Mouse (Mus musculus) forebrain, embryonic 11.5 days (tissue): ENCODE measurements around the gene Pole. TPM values are rescaled to one million over a fixed set of nuclear protein-coding genes. Genes with fewer than 3 reads are reported as not detected.

Experiments used
- ATAC-seq: fragments of 200-750 bp; cut with Nextera tagmentation; replicated peaks from 2 replicates; pipeline ENCODE4 v1.8.0; 2017; ENCODE audit warnings: moderate TSS enrichment; ENCODE audit not compliant: low FRiP score
- DNase-seq: peaks from one replicate; pipeline ENCODE4 v3.0.0-alpha.2; 2017; ENCODE audit warnings: low spot score
- H3K27ac ChIP-seq: fragments of 300-500 bp; sonication (generic); 2 replicates; pipeline ENCODE4 v1.5.1; 2014; ENCODE audit warnings: low read depth, low read length
- H3K27me3 ChIP-seq: fragments of 300-500 bp; sonication (generic); 2 replicates; pipeline ENCODE4 v1.6.1; 2014; ENCODE audit warnings: mild to moderate bottlenecking, low read length, mixed read lengths; ENCODE audit not compliant: control insufficient read depth, insufficient read depth
- H3K36me3 ChIP-seq: fragments of 300-500 bp; sonication (generic); 2 replicates; pipeline ENCODE4 v1.6.1; 2014; ENCODE audit warnings: mild to moderate bottlenecking, low read length, moderate library complexity, mixed read lengths; ENCODE audit not compliant: control insufficient read depth, insufficient read depth
- H3K4me1 ChIP-seq: fragments of 300-500 bp; sonication (generic); replicated peaks from 2 replicates; pipeline ENCODE4 v1.6.1; 2014; ENCODE audit warnings: low read length, mixed read lengths; ENCODE audit not compliant: control insufficient read depth, insufficient read depth
- H3K4me2 ChIP-seq: fragments of 300-500 bp; sonication (generic); 2 replicates; pipeline ENCODE4 v1.6.1; 2014; ENCODE audit warnings: low read depth, mild to moderate bottlenecking, low read length, moderate library complexity, mixed read lengths; ENCODE audit not compliant: severe bottlenecking
- H3K4me3 ChIP-seq: fragments of 300-500 bp; sonication (generic); 2 replicates; pipeline ENCODE4 v1.5.1; 2014; ENCODE audit warnings: low read depth, low read length
- H3K9ac ChIP-seq: fragments of 300-500 bp; sonication (generic); 2 replicates; pipeline ENCODE4 v1.6.1; 2014; ENCODE audit warnings: low read length
- H3K9me3 ChIP-seq: fragments of 300-500 bp; sonication (generic); 2 replicates; pipeline ENCODE4 v1.6.1; 2016; ENCODE audit warnings: low read length, mixed read lengths; ENCODE audit not compliant: control insufficient read depth
- WGBS: fragments of 180-500 bp; shearing (Covaris S2); extraction: QIAGEN DNeasy Blood & Tissue Kit; methylation state at CpG from one replicate; pipeline ENCODE4 v1.1.7; 2014; 5-methylcytosine and 5-hydroxymethylcytosine counted together
- polyA plus RNA-seq: library from polyadenylated mRNA; unstranded; fragments of >200 nt; fragmentation: Nextera tagmentation; extraction: Ambion mirVana; gene quantifications from 2 replicates; pipeline ENCODE4 v1.2.1, GENCODE M21; 2014

Gene Pole
- polyA plus RNA-seq, 1 experiment from 2014 or later: 50.7 TPM

DNA sequence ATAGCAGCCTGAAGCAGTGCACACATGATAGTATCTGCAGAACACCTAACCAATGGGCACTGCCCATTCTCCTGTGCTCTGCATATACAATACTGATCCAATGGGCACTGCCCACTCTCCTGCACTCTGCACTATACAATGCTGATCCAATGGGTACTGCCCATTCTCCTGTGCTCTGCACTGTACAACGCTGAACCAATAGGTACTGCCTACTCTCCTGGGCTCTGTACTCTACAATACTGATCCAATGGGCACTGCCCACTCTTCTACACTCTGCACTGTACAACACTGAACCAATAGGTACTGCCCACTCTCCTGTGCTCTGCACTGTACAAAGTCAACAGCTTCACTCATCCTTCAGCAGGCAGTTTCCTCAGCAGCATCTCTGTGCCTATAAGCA is 9.2 kb upstream of the Pole start:
- no peak overlapping the region for H3K27ac ChIP-seq
- no peak overlapping the region for H3K4me2 ChIP-seq
- H3K27me3 ChIP-seq: no peaks in the 10 kb centered on the region
- no peaks in the 10 kb centered on the region for H3K4me1 ChIP-seq
- 79% methylated on average over 1 of the region's 1 CpGs for WGBS
- H3K9me3 ChIP-seq: no peaks in the 10 kb centered on the region
- no peak overlapping the region for H3K4me3 ChIP-seq
- no peak overlapping the region for H3K9ac ChIP-seq
- ATAC-seq (no peak), DNase-seq (no peak)
- no peaks in the 10 kb centered on the region for H3K36me3 ChIP-seq

DNA sequence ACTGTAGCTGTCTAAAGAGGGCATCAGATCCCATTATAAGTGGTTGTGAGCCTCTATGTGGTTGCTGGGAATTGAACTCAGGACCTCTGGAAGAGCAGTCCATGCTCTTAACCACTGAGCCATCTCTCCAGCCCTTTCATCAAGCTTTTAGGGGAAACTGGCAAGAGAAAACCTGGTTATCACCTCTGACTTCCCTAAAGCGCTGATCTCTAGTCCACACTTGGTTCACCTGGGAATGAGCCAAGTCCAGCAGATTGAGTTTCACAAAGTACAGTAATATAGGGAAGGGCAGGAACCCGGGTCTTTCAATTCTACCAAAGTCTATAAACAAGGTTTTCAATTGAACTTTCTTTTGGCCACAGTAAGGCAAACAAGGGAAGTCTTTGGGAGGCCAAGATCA is 4.1 kb upstream of the Pole start:
- Histone ChIP-seq H3K27me3 (peaks cover 9% of the 10 kb centered on the region), H3K9me3 (no peaks in the 10 kb centered on the region), H3K4me2 (no peak overlapping the region), H3K9ac (no peak overlapping the region), H3K4me1 (peaks cover 6% of the 10 kb centered on the region; the same call in 1 of the 2 replicates), H3K4me3 (no peak overlapping the region), H3K36me3 (no peaks in the 10 kb centered on the region), H3K27ac (no peak overlapping the region)
- 87% methylated on average over 2 of the region's 2 CpGs for WGBS
- ATAC-seq (no peak), DNase-seq (no peak)

DNA sequence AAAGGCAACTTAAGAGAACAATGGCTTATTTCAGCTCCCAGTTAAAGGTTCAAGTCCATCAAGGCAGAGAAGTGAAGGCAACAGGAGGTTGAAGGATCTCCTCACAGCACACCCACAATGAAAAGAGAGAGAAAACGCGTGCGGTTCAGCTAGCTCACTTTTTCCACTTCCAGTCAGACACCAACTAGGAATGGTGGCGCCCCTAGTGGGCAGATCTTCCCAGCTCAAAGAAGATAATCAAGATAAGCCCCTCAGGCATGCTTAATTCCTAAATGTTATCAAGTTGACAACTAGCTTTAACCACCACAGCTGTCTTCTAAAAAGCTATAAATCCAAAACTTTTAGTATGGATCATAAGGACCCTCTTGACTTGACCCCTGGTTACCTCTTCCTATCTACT is 1.6 kb upstream of the Pole start:
- no peak overlapping the region for H3K27ac ChIP-seq
- no peaks in the 10 kb centered on the region for H3K36me3 ChIP-seq
- H3K27me3 ChIP-seq: peaks cover 9% of the 10 kb centered on the region
- peaks cover 9% of the 10 kb centered on the region; the same call in 1 of the 2 replicates for H3K4me1 ChIP-seq
- DNase-seq (peak; percentile 78), ATAC-seq (no peak)
- H3K9ac ChIP-seq: no peak overlapping the region
- 11% methylated on average over 4 of the region's 4 CpGs for WGBS
- peak overlapping the region; percentile 92; the same call in 1 of the 2 replicates for H3K4me2 ChIP-seq
- H3K4me3 ChIP-seq: no peak overlapping the region
- no peaks in the 10 kb centered on the region for H3K9me3 ChIP-seq

DNA sequence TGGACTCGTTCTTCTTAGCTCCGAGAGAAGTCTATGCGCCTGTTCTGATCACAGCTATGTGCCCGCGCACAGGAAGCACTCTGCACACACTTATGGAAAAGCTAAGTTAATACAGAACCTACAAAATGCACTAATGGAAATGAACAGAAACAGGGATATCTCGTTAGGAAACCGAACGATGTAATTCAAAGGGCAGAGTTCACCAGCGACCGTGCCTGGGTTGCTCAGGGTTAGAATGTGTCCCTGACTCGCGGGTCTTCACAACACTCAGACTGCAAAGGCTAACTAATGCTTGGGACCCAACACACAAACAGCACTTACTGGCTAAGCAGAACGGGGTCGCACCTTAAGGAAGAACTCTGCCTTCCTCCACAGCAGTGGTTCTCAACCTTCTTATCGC is 950 bp upstream of the Pole start:
- Histone ChIP-seq H3K36me3 (no peaks in the 10 kb centered on the region), H3K9ac (peak overlapping the region; percentile 57; the same call in 1 of the 2 replicates), H3K27ac (no peak overlapping the region), H3K4me2 (peak overlapping the region; percentile 92), H3K4me3 (peak overlapping the region; percentile 62), H3K27me3 (peaks cover 9% of the 10 kb centered on the region), H3K9me3 (no peaks in the 10 kb centered on the region), H3K4me1 (peaks cover 9% of the 10 kb centered on the region; the same call in 1 of the 2 replicates)
- ATAC-seq: no peak
- 8% methylated on average over 15 of the region's 15 CpGs for WGBS
- no peak for DNase-seq

DNA sequence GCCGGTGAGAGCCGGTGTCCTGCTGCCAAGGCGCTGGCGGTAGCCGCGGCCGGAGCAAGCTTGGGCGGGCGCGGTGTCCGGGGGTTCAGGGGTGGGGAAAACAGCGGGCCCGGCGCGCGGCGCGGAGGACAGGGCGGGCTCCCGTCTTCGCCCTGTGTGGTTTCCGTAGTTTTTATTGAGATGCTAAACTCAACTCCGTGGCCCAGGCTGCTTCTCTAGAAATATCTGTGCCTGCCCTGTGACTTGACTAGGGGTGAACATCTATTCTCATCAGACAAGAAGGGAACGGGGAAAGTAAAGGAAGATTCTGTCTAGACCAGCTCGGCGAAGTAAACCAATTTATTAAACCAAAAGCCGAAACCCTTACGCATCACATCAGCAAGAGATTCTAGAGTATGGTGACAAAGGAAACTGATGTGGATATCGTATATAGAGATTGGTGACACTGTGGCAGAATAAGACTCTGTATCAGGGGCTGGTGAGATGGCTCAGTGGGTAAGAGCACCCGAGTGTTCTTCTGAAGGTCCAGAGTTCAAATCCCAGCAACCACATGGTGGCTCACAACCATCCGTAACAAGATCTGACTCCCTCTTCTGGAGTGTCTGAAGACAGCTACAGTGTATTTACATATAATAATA is 459 bp downstream of the Pole start:
- peak overlapping the region; percentile 92 for H3K4me2 ChIP-seq
- H3K4me1 ChIP-seq: peaks cover 9% of the 10 kb centered on the region; the same call in 1 of the 2 replicates
- H3K9me3 ChIP-seq: no peaks in the 10 kb centered on the region
- peak; percentile 78; the same call in 1 of the 2 replicates for ATAC-seq
- no peaks in the 10 kb centered on the region; the same call in 1 of the 2 replicates for H3K36me3 ChIP-seq
- peak overlapping the region; percentile 27; the same call in 1 of the 2 replicates for H3K27ac ChIP-seq
- peak overlapping the region; percentile 62 for H3K4me3 ChIP-seq
- peak overlapping the region; percentile 82 for H3K9ac ChIP-seq
- H3K27me3 ChIP-seq: peaks cover 9% of the 10 kb centered on the region
- 3% methylated on average over 30 of the region's 31 CpGs for WGBS
- no peak for DNase-seq

DNA sequence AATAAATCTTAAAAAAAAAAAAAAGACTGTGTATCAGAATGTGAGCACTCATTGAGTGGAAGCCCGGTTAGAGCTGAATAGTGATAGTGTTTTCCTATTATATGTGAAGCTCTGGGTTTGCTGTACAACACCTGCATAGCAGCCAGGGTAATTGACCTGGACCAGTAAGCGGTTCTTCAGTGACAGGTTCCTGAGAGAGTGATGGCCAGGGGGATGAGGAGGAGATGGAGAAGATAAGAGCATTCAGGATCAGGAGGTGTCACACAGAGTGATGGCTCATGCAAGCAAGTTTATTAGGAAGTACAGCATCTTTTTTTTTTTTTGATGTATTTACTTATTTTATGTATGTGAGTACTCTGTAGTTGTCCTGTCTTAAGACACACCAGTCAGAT is 974 bp downstream of the Pole start:
- Histone ChIP-seq H3K36me3 (no peaks in the 10 kb centered on the region; the same call in 1 of the 2 replicates), H3K4me1 (peaks cover 9% of the 10 kb centered on the region; the same call in 1 of the 2 replicates), H3K9me3 (no peaks in the 10 kb centered on the region), H3K4me3 (peak overlapping the region; percentile 62), H3K4me2 (peak overlapping the region; percentile 92), H3K9ac (peak overlapping the region; percentile 82), H3K27ac (no peak overlapping the region), H3K27me3 (peaks cover 9% of the 10 kb centered on the region)
- DNase-seq: no peak
- no peak for ATAC-seq
- 76% methylated on average over 2 of the region's 2 CpGs for WGBS

DNA sequence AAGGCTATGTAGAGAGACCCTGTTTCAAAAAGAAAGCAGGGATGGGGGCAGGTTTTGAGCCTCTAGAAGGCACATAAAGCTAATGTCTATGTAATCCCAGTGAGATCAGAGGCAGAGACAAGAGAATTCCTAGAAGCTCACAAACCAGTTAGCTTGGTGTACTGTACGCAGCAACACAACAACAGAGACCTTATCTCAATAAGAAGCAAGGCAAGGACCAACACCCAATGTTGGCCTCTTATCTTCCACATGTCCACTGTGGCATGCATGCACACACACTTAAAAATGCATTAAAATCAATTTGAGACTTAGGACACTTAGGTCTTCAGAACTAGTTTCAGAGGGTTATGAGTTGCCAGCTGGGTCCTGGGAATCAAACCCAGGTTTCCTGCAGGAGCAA is 5.5 kb downstream of the Pole start:
- DNase-seq: no peak
- no peak overlapping the region for H3K4me2 ChIP-seq
- WGBS: 92% methylated on average over 1 of the region's 1 CpGs
- no peak overlapping the region for H3K9ac ChIP-seq
- no peak overlapping the region for H3K4me3 ChIP-seq
- no peak overlapping the region for H3K27ac ChIP-seq
- H3K9me3 ChIP-seq: no peaks in the 10 kb centered on the region
- H3K36me3 ChIP-seq: peaks cover 13% of the 10 kb centered on the region; the same call in 1 of the 2 replicates
- no peaks in the 10 kb centered on the region for H3K27me3 ChIP-seq
- peaks cover 4% of the 10 kb centered on the region; the same call in 1 of the 2 replicates for H3K4me1 ChIP-seq
- ATAC-seq: no peak

DNA sequence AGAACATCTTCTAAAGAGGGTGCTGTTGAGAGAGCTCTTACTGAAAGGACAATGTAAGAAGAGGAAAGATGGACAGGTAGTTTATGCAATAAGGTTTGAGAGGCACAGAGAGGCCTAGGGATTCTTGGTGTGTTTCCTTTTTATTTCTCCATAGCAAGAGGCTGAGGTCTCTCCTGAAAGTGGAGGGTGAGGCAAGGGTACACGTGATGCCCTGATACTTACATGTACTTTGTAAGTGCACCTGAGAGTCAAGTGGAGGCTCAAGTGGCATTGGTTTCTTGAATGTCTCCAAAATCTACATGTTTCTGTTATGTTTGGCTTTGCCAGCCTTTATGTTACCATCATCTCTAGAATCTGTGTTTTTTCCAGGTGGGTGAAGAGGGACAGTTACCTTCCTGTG is 10.5 kb downstream of the Pole start:
- H3K4me2 ChIP-seq: no peak overlapping the region
- no peak overlapping the region for H3K9ac ChIP-seq
- 95% methylated on average over 1 of the region's 1 CpGs for WGBS
- no peaks in the 10 kb centered on the region for H3K27me3 ChIP-seq
- no peaks in the 10 kb centered on the region for H3K4me1 ChIP-seq
- H3K4me3 ChIP-seq: no peak overlapping the region
- peaks cover 25% of the 10 kb centered on the region; the same call in 1 of the 2 replicates for H3K36me3 ChIP-seq
- ATAC-seq (no peak), DNase-seq (no peak)
- no peak overlapping the region for H3K27ac ChIP-seq
- H3K9me3 ChIP-seq: no peaks in the 10 kb centered on the region

DNA sequence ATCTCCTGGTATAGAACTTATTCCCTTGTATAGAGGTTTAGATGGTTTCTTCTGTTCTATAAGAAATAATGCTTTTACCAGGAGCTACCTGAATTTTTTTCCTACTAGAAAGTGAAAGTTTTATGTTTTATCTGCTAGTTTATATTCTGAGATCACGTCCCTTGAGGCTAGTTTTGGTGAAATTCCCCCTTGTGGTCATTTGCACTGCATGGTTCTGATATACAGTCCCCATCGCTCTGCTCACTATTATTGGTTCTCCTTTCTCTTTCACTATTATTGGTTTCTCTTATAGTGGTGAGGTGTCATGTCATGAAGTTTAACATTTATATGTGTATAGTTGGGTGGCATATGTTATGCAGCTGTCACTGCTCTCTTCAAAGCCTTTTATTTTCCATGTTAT is 14.5 kb downstream of the Pole start:
- no peak for ATAC-seq
- H3K4me3 ChIP-seq: no peak overlapping the region
- H3K27ac ChIP-seq: no peak overlapping the region
- WGBS: 91% methylated on average over 2 of the region's 2 CpGs
- no peaks in the 10 kb centered on the region for H3K27me3 ChIP-seq
- H3K9me3 ChIP-seq: no peaks in the 10 kb centered on the region
- no peaks in the 10 kb centered on the region for H3K4me1 ChIP-seq
- no peak overlapping the region for H3K4me2 ChIP-seq
- no peak overlapping the region for H3K9ac ChIP-seq
- no peak for DNase-seq
- H3K36me3 ChIP-seq: peaks cover 23% of the 10 kb centered on the region
